Mouse (Mus musculus) cerebellum, adult 11 months (tissue): ENCODE data around the gene Olfr292.

Source experiments
- DNase-seq: peaks from one replicate; pipeline ENCODE4 v3.0.0; 2022

Gene Olfr292

GRCm38 (mm10) chr7:86688030-86688429 is at the start of gene Olfr292:
TSS of gene Olfr292 (plus strand) at chr7:86688330.
- DNase-seq = no peak

GRCm38 (mm10) chr7:86648761-86649160 is 39.4 kb upstream of the Olfr292 start, which contains the start of gene Olfr293:
TSS of gene Olfr293 (plus strand) at chr7:86649061.
- no peak for DNase-seq

GRCm38 (mm10) chr7:86725013-86725412 is 36.9 kb downstream of the Olfr292 start:
- no peak for DNase-seq
